Mouse (Mus musculus) E14TG2a.4 (cell line): ENCODE results near the gene Gm20662.

Source experiments
- CTCF ChIP-seq: conservative IDR thresholded peaks from 2 replicates; pipeline ENCODE4 v1.5.1; 2014; ENCODE audit warnings: low read length
- NANOG ChIP-seq: IDR thresholded peaks from 2 replicates; pipeline ENCODE4 v1.6.1; 2014; ENCODE audit warnings: borderline replicate concordance, low read length, mixed read lengths
- POU5F1 ChIP-seq: IDR thresholded peaks from 2 replicates; pipeline ENCODE4 v1.6.1; 2014; ENCODE audit warnings: low read length, borderline replicate concordance

GRCm38 (mm10) chr9:107986376-107986775 is 9.8 kb upstream of the Gm20662 start:
- TF ChIP-seq CTCF (peak; percentile 66), NANOG (no peak), POU5F1 (no peak)
